Mouse (Mus musculus): ENCODE measurements around the gene Aldh1a1.

Gene Aldh1a1

DNA sequence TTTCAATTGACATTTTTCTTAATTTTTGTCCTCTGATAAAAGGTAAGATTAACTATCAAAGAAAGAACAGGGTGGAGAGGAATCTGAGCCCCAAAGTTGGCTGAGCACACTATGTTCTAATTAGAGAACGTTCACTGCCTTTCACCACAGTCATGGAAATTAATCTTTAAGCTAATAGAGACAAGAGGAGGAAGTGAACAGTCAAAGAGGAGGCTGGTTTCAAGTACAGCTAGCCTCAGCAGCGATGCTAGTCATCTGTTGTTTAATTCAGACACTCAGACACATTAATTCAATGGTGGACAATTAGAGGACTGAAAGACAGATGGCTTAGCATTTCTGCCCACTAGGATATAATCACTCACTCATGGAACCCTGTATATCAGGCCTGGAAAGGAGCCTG is 157.5 kb downstream of the Aldh1a1 start:
- no peak for DNase-seq (ENCODE audit: low read depth, low spot score)

DNA sequence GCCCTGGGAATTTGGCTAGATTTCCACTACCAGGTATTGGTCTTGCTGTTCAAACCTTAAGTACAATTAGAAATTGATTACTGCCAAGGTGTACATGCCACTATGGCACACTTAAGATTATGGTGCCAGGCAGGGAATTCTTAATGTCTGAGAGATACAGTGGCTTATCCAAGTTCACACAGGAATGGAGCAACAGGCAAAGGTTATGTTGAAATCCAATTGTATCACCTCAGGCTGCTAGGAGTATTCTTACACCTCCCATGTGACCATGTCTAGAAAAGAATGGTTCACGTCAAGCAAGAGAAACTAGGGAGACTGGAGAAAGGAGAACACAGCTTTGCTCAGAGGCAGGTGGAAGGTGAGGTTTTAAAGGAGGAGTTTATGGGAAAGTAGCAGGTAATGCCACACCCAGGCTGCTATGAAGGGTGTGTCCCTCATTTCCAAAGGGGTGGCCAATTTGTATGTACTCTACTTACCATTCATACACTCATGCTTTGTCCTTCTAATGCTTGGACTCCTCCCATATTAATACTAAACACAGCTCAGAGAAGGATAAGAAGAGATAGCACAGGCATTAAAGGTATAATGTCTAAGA is 160.7 kb downstream of the Aldh1a1 start:
- no peak for DNase-seq (ENCODE audit: low read depth, low spot score)

GRCm38 (mm10) chr19:20654141-20654873 is 161.8 kb downstream of the Aldh1a1 start:
- DNase-seq (ENCODE audit: low read depth, low spot score): no peak

- no peak for DNase-seq (ENCODE audit: low read depth, low spot score)
Measured at GRCm38 (mm10) chr19:20677697-20678355, 185.3 kb downstream of the Aldh1a1 start.
